Mouse (Mus musculus): ENCODE data around the gene Pcnx.
A peak's percentile ranks its signal among the peaks of the same experiment; 100 is the strongest.

Pcnx gene

GRCm38 (mm10) chr12:81918346-81918745 lies 58.5 kb downstream of the Pcnx start:
- peak overlapping the region; percentile 53 for H3K4me3 ChIP-seq (replicated peaks; ENCODE audit: low read length)
- H3K36me3 ChIP-seq (ENCODE audit: insufficient read depth, low read length): peaks cover 19% of the 10 kb centered on the region
- TF ChIP-seq POU5F1 (IDR thresholded peaks at IDR 0.05; ENCODE audit: borderline replicate concordance, low read length) (no peak), NANOG (IDR thresholded peaks at IDR 0.05; ENCODE audit: borderline replicate concordance, low read length) (no peak), CTCF (conservative IDR thresholded peaks at IDR 0.05; ENCODE audit: low read length) (no peak)
- H3K27me3 ChIP-seq (ENCODE audit: insufficient read depth, low read length): no peaks in the 10 kb centered on the region
- peaks cover 19% of the 10 kb centered on the region for H3K4me1 ChIP-seq (replicated peaks; ENCODE audit: low read depth, low read length)
- no peaks in the 10 kb centered on the region for H3K9me3 ChIP-seq (ENCODE audit: low read length)

DNA sequence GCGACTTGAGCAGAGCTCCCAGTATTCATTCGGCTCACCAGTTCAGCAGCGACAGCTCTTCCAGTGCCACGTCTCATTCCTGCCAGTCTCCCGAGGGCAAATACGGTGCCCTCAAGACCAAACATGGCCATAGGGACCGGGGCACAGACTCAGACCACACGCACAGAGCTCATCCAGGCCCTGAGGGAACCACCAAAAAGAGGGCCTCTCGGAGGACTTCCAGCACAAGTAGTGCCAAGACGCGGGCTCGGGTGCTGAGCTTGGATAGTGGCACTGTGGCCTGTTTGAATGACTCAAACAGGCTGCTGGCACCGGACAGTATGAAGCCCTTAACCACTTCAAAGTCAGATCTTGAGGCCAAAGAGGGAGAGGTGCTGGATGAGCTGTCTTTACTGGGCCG lies 59.1 kb downstream of the Pcnx start:
- Histone ChIP-seq H3K9me3 (ENCODE audit: low read length) (no peaks in the 10 kb centered on the region), H3K36me3 (ENCODE audit: insufficient read depth, low read length) (peaks cover 19% of the 10 kb centered on the region), H3K4me1 (replicated peaks; ENCODE audit: low read depth, low read length) (peaks cover 19% of the 10 kb centered on the region), H3K4me3 (replicated peaks; ENCODE audit: low read length) (peak overlapping the region; percentile 53), H3K27me3 (ENCODE audit: insufficient read depth, low read length) (no peaks in the 10 kb centered on the region)
- TF ChIP-seq POU5F1 (IDR thresholded peaks at IDR 0.05; ENCODE audit: borderline replicate concordance, low read length) (no peak), CTCF (conservative IDR thresholded peaks at IDR 0.05; ENCODE audit: low read length) (no peak), NANOG (IDR thresholded peaks at IDR 0.05; ENCODE audit: borderline replicate concordance, low read length) (no peak)

GRCm38 (mm10) chr12:81920027-81920426 lies 60.2 kb downstream of the Pcnx start:
- TF ChIP-seq POU5F1 (IDR thresholded peaks at IDR 0.05; ENCODE audit: borderline replicate concordance, low read length): no peak
- no peak for TF ChIP-seq CTCF (conservative IDR thresholded peaks at IDR 0.05; ENCODE audit: low read length)
- no peak for TF ChIP-seq NANOG (IDR thresholded peaks at IDR 0.05; ENCODE audit: borderline replicate concordance, low read length)
- H3K27me3 ChIP-seq (ENCODE audit: insufficient read depth, low read length): no peaks in the 10 kb centered on the region
- peaks cover 19% of the 10 kb centered on the region for H3K36me3 ChIP-seq (ENCODE audit: insufficient read depth, low read length)
- peaks cover 19% of the 10 kb centered on the region for H3K4me1 ChIP-seq (replicated peaks; ENCODE audit: low read depth, low read length)
- H3K9me3 ChIP-seq (ENCODE audit: low read length): no peaks in the 10 kb centered on the region
- H3K4me3 ChIP-seq (replicated peaks; ENCODE audit: low read length): no peak overlapping the region

DNA sequence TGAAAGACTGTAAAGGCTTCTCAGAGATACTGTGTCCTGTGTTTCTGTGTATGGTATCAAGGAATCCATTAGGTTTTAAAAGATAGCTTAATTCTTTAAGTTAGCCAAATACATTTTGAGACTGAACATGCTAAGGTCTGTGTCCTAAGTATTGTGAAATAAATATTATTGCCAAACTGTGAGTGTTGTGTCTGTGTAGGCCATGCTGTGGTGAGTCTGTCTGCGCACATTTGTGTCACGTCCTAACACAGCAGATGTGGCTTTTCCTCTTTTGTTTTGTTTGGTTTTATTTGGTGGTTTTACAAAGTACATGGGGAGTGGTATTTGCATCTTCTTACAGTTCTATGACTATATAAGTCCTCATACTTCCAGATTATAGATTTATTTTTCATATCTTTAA lies 60.8 kb downstream of the Pcnx start:
- Histone ChIP-seq H3K9me3 (ENCODE audit: low read length) (no peaks in the 10 kb centered on the region), H3K36me3 (ENCODE audit: insufficient read depth, low read length) (peaks cover 19% of the 10 kb centered on the region), H3K4me1 (replicated peaks; ENCODE audit: low read depth, low read length) (peaks cover 19% of the 10 kb centered on the region), H3K27me3 (ENCODE audit: insufficient read depth, low read length) (no peaks in the 10 kb centered on the region), H3K4me3 (replicated peaks; ENCODE audit: low read length) (no peak overlapping the region)
- TF ChIP-seq NANOG (IDR thresholded peaks at IDR 0.05; ENCODE audit: borderline replicate concordance, low read length) (no peak), CTCF (conservative IDR thresholded peaks at IDR 0.05; ENCODE audit: low read length) (no peak), POU5F1 (IDR thresholded peaks at IDR 0.05; ENCODE audit: borderline replicate concordance, low read length) (no peak)

- peaks cover 19% of the 10 kb centered on the region for H3K4me1 ChIP-seq (replicated peaks; ENCODE audit: low read depth, low read length)
- no peaks in the 10 kb centered on the region for H3K27me3 ChIP-seq (ENCODE audit: insufficient read depth, low read length)
- peaks cover 19% of the 10 kb centered on the region for H3K36me3 ChIP-seq (ENCODE audit: insufficient read depth, low read length)
- H3K9me3 ChIP-seq (ENCODE audit: low read length): no peaks in the 10 kb centered on the region
- no peak for TF ChIP-seq NANOG (IDR thresholded peaks at IDR 0.05; ENCODE audit: borderline replicate concordance, low read length)
- no peak for TF ChIP-seq POU5F1 (IDR thresholded peaks at IDR 0.05; ENCODE audit: borderline replicate concordance, low read length)
- H3K4me3 ChIP-seq (replicated peaks; ENCODE audit: low read length): no peak overlapping the region
These were observed 62.0 kb downstream of the Pcnx start for GRCm38 (mm10) chr12:81921785-81922184.

DNA sequence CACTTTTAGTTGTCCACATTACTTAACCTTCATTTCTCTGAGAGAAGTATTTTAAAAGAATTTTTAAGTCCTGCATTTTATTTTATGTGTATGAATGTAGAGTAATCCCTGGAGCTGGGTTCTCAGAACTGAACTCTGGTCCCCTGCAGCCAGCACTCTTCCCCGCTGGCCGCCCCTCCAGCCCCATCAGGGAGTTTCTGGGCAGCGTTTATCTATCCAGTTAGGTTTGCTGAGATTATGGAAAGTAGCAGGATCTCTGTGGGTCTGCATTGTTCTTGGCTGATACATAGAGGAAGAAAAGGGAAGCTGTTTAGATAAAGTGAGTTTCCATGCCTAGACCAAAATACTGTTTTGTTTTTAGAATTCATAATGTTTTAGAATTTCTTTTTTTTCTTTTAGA lies 63.0 kb downstream of the Pcnx start:
- no peaks in the 10 kb centered on the region for H3K9me3 ChIP-seq (ENCODE audit: low read length)
- TF ChIP-seq POU5F1 (IDR thresholded peaks at IDR 0.05; ENCODE audit: borderline replicate concordance, low read length) (no peak), CTCF (conservative IDR thresholded peaks at IDR 0.05; ENCODE audit: low read length) (no peak), NANOG (IDR thresholded peaks at IDR 0.05; ENCODE audit: borderline replicate concordance, low read length) (no peak)
- H3K4me1 ChIP-seq (replicated peaks; ENCODE audit: low read depth, low read length): peaks cover 16% of the 10 kb centered on the region
- no peak overlapping the region for H3K4me3 ChIP-seq (replicated peaks; ENCODE audit: low read length)
- no peaks in the 10 kb centered on the region for H3K27me3 ChIP-seq (ENCODE audit: insufficient read depth, low read length)
- peaks cover 19% of the 10 kb centered on the region for H3K36me3 ChIP-seq (ENCODE audit: insufficient read depth, low read length)

- TF ChIP-seq NANOG (IDR thresholded peaks at IDR 0.05; ENCODE audit: borderline replicate concordance, low read length) (no peak), POU5F1 (IDR thresholded peaks at IDR 0.05; ENCODE audit: borderline replicate concordance, low read length) (no peak), CTCF (conservative IDR thresholded peaks at IDR 0.05; ENCODE audit: low read length) (no peak)
- H3K9me3 ChIP-seq (ENCODE audit: low read length): no peaks in the 10 kb centered on the region
- no peaks in the 10 kb centered on the region; the same call in 1 of the 2 replicates for H3K4me1 ChIP-seq (replicated peaks; ENCODE audit: low read depth, low read length)
- no peaks in the 10 kb centered on the region for H3K27me3 ChIP-seq (ENCODE audit: insufficient read depth, low read length)
- no peak overlapping the region for H3K4me3 ChIP-seq (replicated peaks; ENCODE audit: low read length)
- H3K36me3 ChIP-seq (ENCODE audit: insufficient read depth, low read length): no peaks in the 10 kb centered on the region
These were observed 67.3 kb downstream of the Pcnx start for GRCm38 (mm10) chr12:81927163-81927562.

DNA sequence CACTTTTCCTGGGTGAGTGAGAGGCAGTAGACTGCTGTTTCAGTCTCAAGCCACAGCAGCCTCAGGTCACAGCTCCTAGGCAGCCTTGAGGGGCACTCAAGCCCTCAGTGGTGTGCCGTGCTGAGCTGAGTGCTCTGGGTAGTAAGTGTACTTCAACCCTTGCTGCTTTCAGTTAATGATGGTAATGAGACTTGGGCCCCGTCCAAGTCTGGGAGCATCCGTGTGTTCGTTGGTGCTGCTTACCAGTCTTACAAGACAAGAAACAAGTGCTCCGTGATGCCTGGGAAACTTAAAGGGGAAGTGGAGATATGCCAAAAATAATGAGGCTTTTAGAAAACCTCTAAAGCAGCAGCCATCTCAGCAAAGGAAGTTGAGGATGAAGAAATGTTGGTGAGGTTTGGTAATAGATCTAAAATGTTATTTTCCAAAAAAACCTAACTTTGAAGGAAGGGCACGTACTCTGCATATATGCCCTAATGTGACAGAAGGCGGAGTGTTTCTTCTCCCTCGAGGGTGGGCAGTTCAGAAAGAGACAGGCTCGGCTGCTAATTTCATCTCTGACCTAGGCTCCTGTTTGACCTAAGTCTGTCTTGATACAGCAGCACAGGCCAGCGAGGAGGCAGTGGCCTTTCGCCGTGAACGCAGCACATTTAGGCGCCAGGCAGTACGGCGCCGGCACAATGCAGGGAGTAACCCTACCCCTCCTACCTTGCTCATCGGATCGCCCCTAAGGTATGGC lies 68.0 kb downstream of the Pcnx start:
- Histone ChIP-seq H3K4me1 (replicated peaks; ENCODE audit: low read depth, low read length) (no peaks in the 10 kb centered on the region; the same call in 1 of the 2 replicates), H3K9me3 (ENCODE audit: low read length) (no peaks in the 10 kb centered on the region), H3K36me3 (ENCODE audit: insufficient read depth, low read length) (no peaks in the 10 kb centered on the region), H3K27me3 (ENCODE audit: insufficient read depth, low read length) (no peaks in the 10 kb centered on the region), H3K4me3 (replicated peaks; ENCODE audit: low read length) (no peak overlapping the region)
- TF ChIP-seq CTCF (conservative IDR thresholded peaks at IDR 0.05; ENCODE audit: low read length) (no peak), NANOG (IDR thresholded peaks at IDR 0.05; ENCODE audit: borderline replicate concordance, low read length) (no peak), POU5F1 (IDR thresholded peaks at IDR 0.05; ENCODE audit: borderline replicate concordance, low read length) (no peak)

GRCm38 (mm10) chr12:81928382-81928770 lies 68.6 kb downstream of the Pcnx start:
- TF ChIP-seq NANOG (IDR thresholded peaks at IDR 0.05; ENCODE audit: borderline replicate concordance, low read length) (no peak), POU5F1 (IDR thresholded peaks at IDR 0.05; ENCODE audit: borderline replicate concordance, low read length) (no peak), CTCF (conservative IDR thresholded peaks at IDR 0.05; ENCODE audit: low read length) (no peak)
- Histone ChIP-seq H3K4me1 (replicated peaks; ENCODE audit: low read depth, low read length) (peaks cover 4% of the 10 kb centered on the region), H3K9me3 (ENCODE audit: low read length) (no peaks in the 10 kb centered on the region), H3K27me3 (ENCODE audit: insufficient read depth, low read length) (no peaks in the 10 kb centered on the region), H3K4me3 (replicated peaks; ENCODE audit: low read length) (no peak overlapping the region), H3K36me3 (ENCODE audit: insufficient read depth, low read length) (no peaks in the 10 kb centered on the region)
